Mouse (Mus musculus): ENCODE data around the gene Peak1. TPM values are rescaled to one million over a fixed set of nuclear protein-coding genes. Genes with fewer than 3 reads are reported as not detected.

The Peak1 gene
- polyA plus RNA-seq, 1 experiment from 2014 or later = 9.0 TPM

GRCm38 (mm10) chr9:56205336-56205735 lies 212.5 kb downstream of the Peak1 start:
- no peaks in the 10 kb centered on the region for H3K9me3 ChIP-seq
- WGBS = 75% methylated on average over 11 of the region's 11 CpGs
- peaks cover 13% of the 10 kb centered on the region for H3K4me1 ChIP-seq
- ATAC-seq (ENCODE audit: insufficient number of reproducible peaks, insufficient read depth, low FRiP score, low TSS enrichment, low read depth) = no peak
- no peak overlapping the region for H3K27ac ChIP-seq
- peaks cover 24% of the 10 kb centered on the region for H3K36me3 ChIP-seq
- H3K4me2 ChIP-seq = no peak overlapping the region
- H3K27me3 ChIP-seq = no peaks in the 10 kb centered on the region
- H3K4me3 ChIP-seq = no peak overlapping the region
- H3K9ac ChIP-seq = no peak overlapping the region

GRCm38 (mm10) chr9:56204316-56204715 lies 213.6 kb downstream of the Peak1 start:
- Histone ChIP-seq H3K27ac (no peak overlapping the region), H3K4me2 (no peak overlapping the region), H3K36me3 (peaks cover 24% of the 10 kb centered on the region), H3K4me3 (no peak overlapping the region), H3K9ac (no peak overlapping the region), H3K9me3 (no peaks in the 10 kb centered on the region), H3K27me3 (no peaks in the 10 kb centered on the region), H3K4me1 (peaks cover 18% of the 10 kb centered on the region)
- no peak for ATAC-seq (ENCODE audit: insufficient number of reproducible peaks, insufficient read depth, low FRiP score, low TSS enrichment, low read depth)
- 94% methylated on average over 4 of the region's 4 CpGs for WGBS

DNA sequence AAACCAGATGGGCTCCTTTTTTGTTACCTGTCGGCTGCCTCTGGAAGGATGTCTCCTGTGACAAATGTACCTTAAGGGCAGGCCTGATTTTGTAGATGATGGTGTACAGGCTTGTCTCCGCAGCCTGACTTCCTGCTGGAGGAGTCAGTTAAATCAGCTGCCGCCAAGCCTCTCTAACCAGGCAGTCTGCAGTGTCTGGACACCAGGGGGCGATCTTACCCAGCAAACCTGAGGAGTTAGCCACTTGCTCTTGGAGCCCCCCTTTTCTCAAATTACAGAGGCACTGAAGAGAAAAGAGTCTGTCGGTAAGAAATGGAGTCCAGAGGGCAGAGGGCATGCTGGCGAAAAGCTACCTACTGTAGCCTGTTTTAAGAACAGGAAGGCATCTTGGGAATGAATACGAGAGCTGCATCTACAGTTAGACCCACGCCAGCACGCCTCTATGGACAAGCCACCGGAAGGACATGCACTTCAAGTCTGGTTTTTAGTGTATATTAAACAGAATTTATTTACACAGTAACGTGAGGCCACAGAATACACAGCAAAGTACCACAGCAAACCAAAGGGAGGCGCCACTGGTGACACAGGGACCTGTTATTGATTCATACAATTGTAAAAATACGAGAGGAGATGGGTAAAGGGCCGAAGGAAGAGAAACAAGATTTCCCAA lies 217.1 kb downstream of the Peak1 start:
- no peak for ATAC-seq (ENCODE audit: insufficient number of reproducible peaks, insufficient read depth, low FRiP score, low TSS enrichment, low read depth)
- H3K36me3 ChIP-seq = peaks cover 9% of the 10 kb centered on the region
- 31% methylated on average over 14 of the region's 14 CpGs for WGBS
- no peak overlapping the region for H3K27ac ChIP-seq
- no peak overlapping the region for H3K4me3 ChIP-seq
- no peak overlapping the region for H3K9ac ChIP-seq
- no peaks in the 10 kb centered on the region for H3K27me3 ChIP-seq
- H3K4me1 ChIP-seq = peaks cover 26% of the 10 kb centered on the region
- peak overlapping the region; percentile 38; the same call in 1 of the 2 replicates for H3K4me2 ChIP-seq
- no peaks in the 10 kb centered on the region for H3K9me3 ChIP-seq

DNA sequence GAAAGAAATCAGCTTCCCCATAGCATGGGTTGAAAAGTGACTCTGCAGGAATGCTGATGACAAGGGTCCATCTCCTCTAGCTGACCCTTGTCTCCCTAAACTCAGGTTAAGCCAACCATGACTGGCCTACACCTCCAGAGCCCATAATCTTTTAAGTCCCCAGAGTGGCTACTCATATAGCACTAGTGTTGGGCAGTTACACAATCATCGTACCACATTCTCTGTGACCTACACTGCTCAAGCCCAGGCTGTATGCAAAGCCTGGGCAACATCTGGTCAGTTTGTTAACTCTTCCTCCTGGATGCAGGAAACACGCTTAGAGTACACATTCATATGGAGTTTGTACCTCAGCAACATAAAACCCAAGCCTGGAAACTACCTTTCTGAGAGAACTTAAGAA lies 217.7 kb downstream of the Peak1 start:
- H3K27me3 ChIP-seq = no peaks in the 10 kb centered on the region
- no peak overlapping the region for H3K27ac ChIP-seq
- 62% methylated on average over 2 of the region's 2 CpGs for WGBS
- H3K4me1 ChIP-seq = peaks cover 29% of the 10 kb centered on the region
- no peak overlapping the region for H3K9ac ChIP-seq
- ATAC-seq (ENCODE audit: insufficient number of reproducible peaks, insufficient read depth, low FRiP score, low TSS enrichment, low read depth) = no peak
- H3K4me3 ChIP-seq = no peak overlapping the region
- H3K4me2 ChIP-seq = no peak overlapping the region
- H3K9me3 ChIP-seq = no peaks in the 10 kb centered on the region
- peaks cover 3% of the 10 kb centered on the region for H3K36me3 ChIP-seq

DNA sequence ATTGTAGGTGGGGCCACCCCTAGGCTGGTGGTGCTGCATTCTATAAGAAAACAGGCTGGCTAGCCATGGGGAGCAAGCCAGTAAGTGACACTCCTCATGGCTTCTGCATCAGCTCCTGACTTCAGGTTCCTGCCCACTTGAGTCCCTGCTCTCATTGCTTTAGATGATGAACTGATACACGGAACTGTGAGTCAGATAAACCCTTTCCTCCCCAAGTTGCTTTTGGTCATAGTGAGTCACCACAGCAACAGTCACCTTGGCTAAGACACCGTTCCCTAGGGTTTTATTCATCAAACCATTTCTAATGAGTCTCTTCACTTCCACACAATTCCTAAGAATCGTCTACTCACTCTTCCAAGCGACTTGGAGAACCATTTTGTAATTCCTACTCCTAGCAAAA lies 220.9 kb downstream of the Peak1 start:
- H3K27ac ChIP-seq = no peak overlapping the region
- no peaks in the 10 kb centered on the region for H3K9me3 ChIP-seq
- H3K4me3 ChIP-seq = no peak overlapping the region
- WGBS = 81% methylated on average over 4 of the region's 4 CpGs
- no peak overlapping the region for H3K4me2 ChIP-seq
- no peaks in the 10 kb centered on the region for H3K27me3 ChIP-seq
- peaks cover 38% of the 10 kb centered on the region for H3K4me1 ChIP-seq
- H3K36me3 ChIP-seq = no peaks in the 10 kb centered on the region
- ATAC-seq (ENCODE audit: insufficient number of reproducible peaks, insufficient read depth, low FRiP score, low TSS enrichment, low read depth) = no peak
- no peak overlapping the region for H3K9ac ChIP-seq

DNA sequence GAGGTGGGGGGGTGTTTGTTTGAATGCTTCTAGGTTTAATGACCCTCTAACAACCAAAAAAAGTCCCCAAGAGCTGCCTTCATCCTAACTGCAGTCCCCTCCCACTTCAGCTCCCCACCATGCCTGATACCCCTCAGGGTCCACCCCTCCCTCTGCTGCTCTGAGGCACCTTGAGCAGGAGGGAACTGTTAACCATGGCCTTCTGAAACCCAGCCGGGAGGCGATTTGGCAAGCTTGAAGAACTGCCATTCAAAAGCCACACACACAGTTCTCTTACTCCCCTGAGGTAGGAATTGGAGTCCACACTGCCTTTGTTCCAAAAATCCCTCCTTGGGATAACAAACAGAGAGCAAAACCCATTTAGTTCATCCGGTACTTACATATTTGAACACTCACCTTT lies 222.7 kb downstream of the Peak1 start:
- Histone ChIP-seq H3K4me3 (no peak overlapping the region), H3K4me1 (peaks cover 32% of the 10 kb centered on the region), H3K36me3 (no peaks in the 10 kb centered on the region), H3K9ac (no peak overlapping the region), H3K4me2 (no peak overlapping the region), H3K27ac (no peak overlapping the region), H3K27me3 (no peaks in the 10 kb centered on the region), H3K9me3 (no peaks in the 10 kb centered on the region)
- no peak for ATAC-seq (ENCODE audit: insufficient number of reproducible peaks, insufficient read depth, low FRiP score, low TSS enrichment, low read depth)
- 28% methylated on average over 3 of the region's 3 CpGs for WGBS

- no peaks in the 10 kb centered on the region for H3K27me3 ChIP-seq
- H3K36me3 ChIP-seq = no peaks in the 10 kb centered on the region
- WGBS = 63% methylated on average over 11 of the region's 11 CpGs
- H3K4me2 ChIP-seq = no peak overlapping the region
- no peaks in the 10 kb centered on the region for H3K9me3 ChIP-seq
- ATAC-seq (ENCODE audit: insufficient number of reproducible peaks, insufficient read depth, low FRiP score, low TSS enrichment, low read depth) = 0 out of 2 replicates have a peak, but pooled peaks have one; percentile 43
- H3K4me3 ChIP-seq = no peak overlapping the region
- no peak overlapping the region for H3K9ac ChIP-seq
- H3K4me1 ChIP-seq = peaks cover 20% of the 10 kb centered on the region
- no peak overlapping the region; the same call in 1 of the 2 replicates for H3K27ac ChIP-seq
These were observed 226.1 kb downstream of the Peak1 start for GRCm38 (mm10) chr9:56191498-56192455.

DNA sequence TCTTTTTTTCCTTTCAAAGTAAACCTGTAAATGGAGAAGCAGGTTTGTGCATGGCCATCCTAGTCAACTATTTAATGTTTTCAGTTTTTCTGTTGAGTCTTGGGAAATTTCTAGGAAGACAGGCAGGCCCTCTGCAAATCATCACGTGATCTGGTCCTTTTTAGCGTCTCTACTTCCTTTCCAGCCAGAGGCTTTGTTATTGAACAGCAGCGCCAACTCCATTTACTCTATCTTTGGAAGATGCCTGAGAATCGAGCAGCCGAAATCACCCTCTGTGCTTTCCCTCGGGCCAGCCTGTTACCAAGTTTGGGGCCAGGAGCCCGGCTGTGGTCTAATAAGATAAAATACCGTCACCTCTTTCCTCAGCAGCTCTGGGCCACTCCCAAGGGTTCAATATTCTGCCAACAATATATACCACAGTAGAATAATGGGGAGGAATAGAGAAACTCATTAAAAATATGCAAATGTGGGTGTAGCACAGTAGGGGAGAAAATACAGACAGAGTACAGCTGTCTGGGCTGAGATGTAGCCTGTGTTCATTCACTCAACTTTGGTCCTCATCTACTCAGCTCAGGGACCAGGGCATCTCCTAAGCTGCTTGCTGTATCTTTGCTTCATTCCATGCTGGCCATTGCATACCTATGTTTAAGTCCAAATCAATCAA lies 237.6 kb downstream of the Peak1 start:
- H3K27me3 ChIP-seq = no peaks in the 10 kb centered on the region
- H3K36me3 ChIP-seq = no peaks in the 10 kb centered on the region
- 36% methylated on average over 8 of the region's 8 CpGs for WGBS
- no peaks in the 10 kb centered on the region for H3K9me3 ChIP-seq
- H3K9ac ChIP-seq = no peak overlapping the region
- ATAC-seq (ENCODE audit: insufficient number of reproducible peaks, insufficient read depth, low FRiP score, low TSS enrichment, low read depth) = no peak
- H3K27ac ChIP-seq = no peak overlapping the region
- no peak overlapping the region for H3K4me2 ChIP-seq
- no peak overlapping the region for H3K4me3 ChIP-seq
- H3K4me1 ChIP-seq = no peaks in the 10 kb centered on the region; the same call in 1 of the 2 replicates

GRCm38 (mm10) chr9:56179416-56180117 lies 238.3 kb downstream of the Peak1 start:
- no peak for ATAC-seq (ENCODE audit: insufficient number of reproducible peaks, insufficient read depth, low FRiP score, low TSS enrichment, low read depth)
- no peaks in the 10 kb centered on the region for H3K36me3 ChIP-seq
- no peaks in the 10 kb centered on the region; the same call in 1 of the 2 replicates for H3K4me1 ChIP-seq
- H3K27ac ChIP-seq = no peak overlapping the region
- WGBS = 79% methylated on average over 6 of the region's 6 CpGs
- no peaks in the 10 kb centered on the region for H3K27me3 ChIP-seq
- H3K4me2 ChIP-seq = no peak overlapping the region
- no peak overlapping the region for H3K4me3 ChIP-seq
- no peak overlapping the region for H3K9ac ChIP-seq
- H3K9me3 ChIP-seq = no peaks in the 10 kb centered on the region

DNA sequence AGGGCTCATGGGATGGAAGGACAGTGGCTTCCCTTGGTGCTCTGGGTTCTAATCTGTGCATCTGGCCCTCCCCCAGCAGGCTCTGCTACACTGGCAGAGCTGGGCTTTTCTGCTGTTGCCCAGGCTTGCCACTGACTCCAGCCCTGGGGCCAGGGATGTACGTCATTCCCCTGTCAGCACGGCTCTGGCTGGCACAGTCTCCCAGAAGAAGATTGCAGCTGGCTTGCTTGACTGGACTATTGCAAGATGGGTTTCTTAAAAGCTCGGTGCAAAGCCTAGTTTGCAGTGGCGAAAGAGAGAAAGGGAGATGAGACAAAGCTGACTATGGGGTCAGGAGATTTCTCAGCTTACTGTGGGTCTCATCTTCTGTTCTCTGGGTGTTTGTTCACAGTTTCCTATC lies 240.5 kb downstream of the Peak1 start:
- Histone ChIP-seq H3K9me3 (no peaks in the 10 kb centered on the region), H3K4me2 (no peak overlapping the region), H3K4me1 (no peaks in the 10 kb centered on the region; the same call in 1 of the 2 replicates), H3K27ac (no peak overlapping the region), H3K9ac (no peak overlapping the region), H3K27me3 (no peaks in the 10 kb centered on the region), H3K4me3 (no peak overlapping the region), H3K36me3 (no peaks in the 10 kb centered on the region)
- ATAC-seq (ENCODE audit: insufficient number of reproducible peaks, insufficient read depth, low FRiP score, low TSS enrichment, low read depth) = no peak
- WGBS = 67% methylated on average over 4 of the region's 4 CpGs

GRCm38 (mm10) chr9:56175316-56175715 lies 242.6 kb downstream of the Peak1 start:
- H3K4me1 ChIP-seq = no peaks in the 10 kb centered on the region; the same call in 1 of the 2 replicates
- WGBS = 83% methylated on average over 3 of the region's 3 CpGs
- ATAC-seq (ENCODE audit: insufficient number of reproducible peaks, insufficient read depth, low FRiP score, low TSS enrichment, low read depth) = no peak
- H3K9me3 ChIP-seq = no peaks in the 10 kb centered on the region
- no peak overlapping the region for H3K4me3 ChIP-seq
- H3K36me3 ChIP-seq = no peaks in the 10 kb centered on the region
- no peak overlapping the region for H3K4me2 ChIP-seq
- H3K27me3 ChIP-seq = no peaks in the 10 kb centered on the region
- H3K9ac ChIP-seq = no peak overlapping the region
- H3K27ac ChIP-seq = no peak overlapping the region

Measured in embryonic facial prominence, embryonic 13.5 days (tissue).